Mouse (Mus musculus) intestine, postnatal 0 days (tissue): Measurements from ENCODE around the gene Hspg2. TPM values are rescaled to one million over a fixed set of nuclear protein-coding genes. Genes with fewer than 3 reads are reported as not detected.

Experiments
- ATAC-seq: fragments of 200-750 bp; cut with Nextera tagmentation; 2 replicates; pipeline ENCODE4 v1.8.0; 2017; ENCODE audit warnings: mild to moderate bottlenecking, moderate TSS enrichment, moderate library complexity
- H3K27ac ChIP-seq: fragments of 300-500 bp; sonication (generic); 2 replicates; pipeline ENCODE4 v1.5.1; 2014; ENCODE audit warnings: mild to moderate bottlenecking, low read depth, low read length, moderate library complexity
- H3K27me3 ChIP-seq: fragments of 300-500 bp; sonication (generic); replicated peaks from 2 replicates; pipeline ENCODE4 v1.6.1; 2014; ENCODE audit warnings: low read length, mixed read lengths; ENCODE audit not compliant: control insufficient read depth, insufficient read depth
- H3K36me3 ChIP-seq: fragments of 300-500 bp; sonication (generic); 2 replicates; pipeline ENCODE4 v1.6.1; 2014; ENCODE audit warnings: mild to moderate bottlenecking, moderate library complexity; ENCODE audit not compliant: control insufficient read depth, insufficient read depth
- H3K4me1 ChIP-seq: fragments of 300-500 bp; sonication (generic); replicated peaks from 2 replicates; pipeline ENCODE4 v1.6.1; 2014; ENCODE audit warnings: antibody characterized with exemption, low read length, mixed read lengths; ENCODE audit not compliant: control insufficient read depth, insufficient read depth
- H3K4me2 ChIP-seq: fragments of 300-500 bp; sonication (generic); replicated peaks from 2 replicates; pipeline ENCODE4 v1.6.1; 2014; ENCODE audit warnings: low read depth, mild to moderate bottlenecking, moderate library complexity
- H3K4me3 ChIP-seq: fragments of 300-500 bp; sonication (generic); 2 replicates; pipeline ENCODE4 v1.5.1; 2014; ENCODE audit warnings: low read depth, low read length
- H3K9ac ChIP-seq: fragments of 300-500 bp; sonication (generic); 2 replicates; pipeline ENCODE4 v1.6.1; 2014; ENCODE audit warnings: mild to moderate bottlenecking, low read depth, low read length
- H3K9me3 ChIP-seq: fragments of 300-500 bp; sonication (generic); 2 replicates; pipeline ENCODE4 v1.6.1; 2016; ENCODE audit warnings: mixed run types; ENCODE audit not compliant: control insufficient read depth
- CTCF ChIP-seq: sonication (generic); IDR thresholded peaks from 2 replicates; pipeline ENCODE4 v1.5.1; 2016; ENCODE audit warnings: low read depth, mild to moderate bottlenecking, control low read depth, antibody characterized with exemption, moderate library complexity
- WGBS: fragments of 180-500 bp; shearing (Covaris S2); extraction: QIAGEN DNeasy Blood & Tissue Kit; methylation state at CpG from one replicate; pipeline ENCODE4 v1.1.7; 2014; 5-methylcytosine and 5-hydroxymethylcytosine counted together
- polyA plus RNA-seq: library from polyadenylated mRNA; unstranded; fragments of >200 nt; fragmentation: Nextera tagmentation; extraction: Ambion mirVana; gene quantifications from 2 replicates; pipeline ENCODE4 v1.2.1, GENCODE M21; 2015

The Hspg2 gene
- polyA plus RNA-seq, 1 experiment from 2014 or later: 16.3 TPM

- H3K4me1 ChIP-seq: peaks cover 21% of the 10 kb centered on the region; the same call in 1 of the 2 replicates
- peak within 1 kb of the TSS; percentile 93 for H3K4me3 ChIP-seq
- WGBS: under 1% methylated on average over 92 of the region's 92 CpGs
- no peaks in the 10 kb centered on the region for H3K9me3 ChIP-seq
- H3K4me2 ChIP-seq: peak within 1 kb of the TSS; percentile 67
- peak; percentile 96 for ATAC-seq
- H3K27ac ChIP-seq: peak within 1 kb of the TSS; percentile 100
- no peak for TF ChIP-seq CTCF
- peak within 1 kb of the TSS; percentile 88 for H3K9ac ChIP-seq
- no peaks in the 10 kb centered on the region; the same call in 1 of the 2 replicates for H3K36me3 ChIP-seq
- H3K27me3 ChIP-seq: no peaks in the 10 kb centered on the region
Measured at GRCm38 (mm10) chr4:137593601-137594495, 125.3 kb downstream of the Hspg2 start, which contains the start of gene Usp48. Gene Usp48 (plus strand): TSS chr4:137593755.

- 1% methylated on average over 40 of the region's 40 CpGs for WGBS
- Histone ChIP-seq H3K4me2 (peak overlapping the region; percentile 67), H3K4me1 (peaks cover 21% of the 10 kb centered on the region; the same call in 1 of the 2 replicates), H3K9me3 (no peaks in the 10 kb centered on the region), H3K27ac (peak overlapping the region; percentile 100), H3K36me3 (no peaks in the 10 kb centered on the region; the same call in 1 of the 2 replicates), H3K9ac (peak overlapping the region; percentile 88), H3K27me3 (no peaks in the 10 kb centered on the region), H3K4me3 (peak overlapping the region; percentile 93)
- no peak for ATAC-seq
- peak; percentile 17; the same call in 1 of the 2 replicates for TF ChIP-seq CTCF
Measured at GRCm38 (mm10) chr4:137594496-137595270, 126.1 kb downstream of the Hspg2 start.

GRCm38 (mm10) chr4:137597098-137597630 lies 128.6 kb downstream of the Hspg2 start:
- ATAC-seq: no peak
- TF ChIP-seq CTCF: no peak
- Histone ChIP-seq H3K9me3 (no peaks in the 10 kb centered on the region), H3K9ac (no peak overlapping the region), H3K4me3 (no peak overlapping the region), H3K27ac (no peak overlapping the region), H3K4me2 (no peak overlapping the region), H3K4me1 (peaks cover 21% of the 10 kb centered on the region; the same call in 1 of the 2 replicates), H3K27me3 (no peaks in the 10 kb centered on the region), H3K36me3 (no peaks in the 10 kb centered on the region; the same call in 1 of the 2 replicates)
- WGBS: 92% methylated on average over 4 of the region's 4 CpGs

- no peak for ATAC-seq
- Histone ChIP-seq H3K9me3 (no peaks in the 10 kb centered on the region), H3K4me2 (no peak overlapping the region), H3K4me1 (peaks cover 21% of the 10 kb centered on the region; the same call in 1 of the 2 replicates), H3K4me3 (no peak overlapping the region), H3K27ac (no peak overlapping the region), H3K36me3 (no peaks in the 10 kb centered on the region; the same call in 1 of the 2 replicates), H3K27me3 (no peaks in the 10 kb centered on the region), H3K9ac (no peak overlapping the region)
- 79% methylated on average over 5 of the region's 5 CpGs for WGBS
- TF ChIP-seq CTCF: no peak
Measured at GRCm38 (mm10) chr4:137598577-137598976, 130.0 kb downstream of the Hspg2 start.

- Histone ChIP-seq H3K4me1 (no peaks in the 10 kb centered on the region), H3K4me2 (no peak overlapping the region), H3K27me3 (no peaks in the 10 kb centered on the region), H3K9me3 (no peaks in the 10 kb centered on the region), H3K27ac (no peak overlapping the region), H3K9ac (no peak overlapping the region), H3K4me3 (no peak overlapping the region), H3K36me3 (peaks cover 35% of the 10 kb centered on the region)
- TF ChIP-seq CTCF: no peak
- ATAC-seq: no peak
- 73% methylated on average over 11 of the region's 11 CpGs for WGBS
Measured at GRCm38 (mm10) chr4:137603449-137604171, 135.0 kb downstream of the Hspg2 start.
